Mouse (Mus musculus) left cerebral cortex, adult 8-10 months (tissue): ENCODE data around the gene Dpf2. TPM values are rescaled to one million over a fixed set of nuclear protein-coding genes. Genes with fewer than 3 reads are reported as not detected.
A peak's percentile ranks its signal among the peaks of the same experiment; 100 is the strongest.

Experiments used
- DNase-seq, 2 experiments: peaks; one replicate each; pipeline ENCODE4 v3.0.0; 2022; ENCODE audit warnings: low spot score in 2 of 2
- total RNA-seq, 4 experiments: library from RNA; stranded (reverse); gene quantifications; 2 replicates each; pipeline ENCODE4 v1.2.4; 2022

The Dpf2 gene
- total RNA-seq, 4 experiments from 2014 or later, result 76.4 to 87.8 (median 81.6) TPM

- DNase-seq, result no peak
Measured at GRCm38 (mm10) chr19:5937095-5937835, 24.5 kb upstream of the Dpf2 start.

- DNase-seq, result no peak
Measured at GRCm38 (mm10) chr19:5935691-5936090, 22.9 kb upstream of the Dpf2 start.

GRCm38 (mm10) chr19:5935266-5935665, 22.5 kb upstream of the Dpf2 start:
- DNase-seq, result no peak

- DNase-seq, result no peak
Measured at GRCm38 (mm10) chr19:5929634-5930596, 17.1 kb upstream of the Dpf2 start.

DNA sequence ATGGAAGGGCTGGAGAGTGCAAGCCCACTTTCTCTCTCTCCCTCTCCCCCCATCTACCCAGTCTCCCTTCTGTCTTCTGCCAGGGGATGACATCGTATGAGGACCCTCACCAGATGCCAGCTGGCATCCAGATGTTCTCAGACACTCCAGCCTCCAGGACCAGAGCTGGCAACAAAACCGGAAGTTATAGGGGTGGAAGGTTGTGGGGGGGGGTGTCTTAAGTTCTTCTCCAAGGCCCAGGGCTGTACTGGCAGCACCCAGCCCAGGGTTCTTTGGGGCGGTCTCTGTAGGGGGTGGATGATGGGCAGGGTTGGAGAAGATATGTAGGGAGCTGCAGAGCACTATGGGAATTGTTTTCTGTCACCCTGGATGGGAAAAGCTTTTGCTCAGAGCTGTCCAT, 15.7 kb upstream of the Dpf2 start:
- no peak for DNase-seq

- DNase-seq, result no peak
Measured at GRCm38 (mm10) chr19:5928104-5928503, 15.3 kb upstream of the Dpf2 start.

DNA sequence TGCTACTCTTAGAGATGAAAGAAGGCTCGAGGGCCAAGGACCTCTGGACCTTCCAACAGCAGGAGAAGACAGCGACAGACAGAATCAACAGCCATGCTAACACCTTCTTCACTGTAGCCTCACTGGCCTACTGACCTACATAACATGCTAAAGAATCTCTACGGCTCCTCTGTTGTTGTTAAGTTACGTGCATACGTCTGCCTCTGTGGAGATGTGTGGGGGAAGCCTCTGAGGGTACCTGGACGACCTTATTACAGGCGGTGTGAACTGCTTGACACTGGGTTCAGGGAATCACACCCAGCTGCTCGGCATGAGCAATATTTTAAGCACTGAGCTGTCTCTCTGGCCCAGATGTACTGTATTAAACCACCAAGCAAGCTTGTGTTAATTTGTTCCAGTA, 14.7 kb upstream of the Dpf2 start:
- DNase-seq, result no peak

DNA sequence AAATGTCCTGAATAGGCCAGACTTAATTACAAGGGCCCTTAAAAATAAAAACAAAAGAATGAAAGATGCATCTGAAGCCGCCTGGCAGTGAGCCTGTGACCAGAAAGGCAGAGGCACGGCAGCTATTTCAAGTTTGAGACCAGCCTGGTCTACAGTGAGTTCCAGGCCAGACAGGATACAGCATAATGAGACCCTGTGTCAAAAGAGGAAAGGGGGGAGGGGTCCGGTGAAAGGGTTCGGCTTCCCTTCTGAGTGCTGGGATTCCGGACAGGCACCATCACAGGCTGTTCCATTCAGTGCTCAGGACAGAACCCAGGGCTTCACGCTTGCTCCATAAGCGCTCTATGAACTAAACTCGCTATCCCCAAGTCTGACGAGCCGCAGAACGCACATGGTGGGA, 14.2 kb upstream of the Dpf2 start:
- no peak for DNase-seq

DNA sequence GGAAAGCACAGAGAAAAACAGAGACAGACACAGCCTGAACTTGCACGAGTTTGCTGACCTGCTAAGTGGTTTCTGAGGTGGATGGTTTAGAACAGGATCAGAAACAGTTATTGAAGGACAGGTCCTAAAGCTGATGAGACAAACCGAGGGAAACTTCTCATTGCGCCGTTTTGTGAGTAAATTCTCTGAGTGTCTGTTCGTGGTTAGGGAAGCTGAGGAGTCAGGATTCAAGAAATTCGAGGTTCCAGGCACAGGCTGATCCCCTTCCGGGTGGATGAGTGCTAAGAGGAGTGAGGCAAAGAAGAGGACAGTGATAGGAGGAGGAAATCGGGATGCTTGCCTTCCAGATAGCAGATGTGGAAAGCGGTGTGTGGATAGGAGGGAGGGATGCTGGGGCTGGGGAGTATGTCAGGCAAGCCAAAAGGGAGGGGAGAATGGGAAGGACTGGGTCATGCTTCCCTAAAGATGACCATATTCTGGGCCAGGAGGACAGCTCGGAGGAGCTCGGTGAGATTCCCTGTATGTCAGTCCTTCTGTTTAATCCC, 12.6 kb upstream of the Dpf2 start:
- DNase-seq, result no peak

GRCm38 (mm10) chr19:5924713-5925093, 11.9 kb upstream of the Dpf2 start, which contains the start of gene Cdc42ep2:
Cdc42ep2 (minus strand) TSS chr19:5924816.
- peak; percentile 78 to 89 for DNase-seq

DNA sequence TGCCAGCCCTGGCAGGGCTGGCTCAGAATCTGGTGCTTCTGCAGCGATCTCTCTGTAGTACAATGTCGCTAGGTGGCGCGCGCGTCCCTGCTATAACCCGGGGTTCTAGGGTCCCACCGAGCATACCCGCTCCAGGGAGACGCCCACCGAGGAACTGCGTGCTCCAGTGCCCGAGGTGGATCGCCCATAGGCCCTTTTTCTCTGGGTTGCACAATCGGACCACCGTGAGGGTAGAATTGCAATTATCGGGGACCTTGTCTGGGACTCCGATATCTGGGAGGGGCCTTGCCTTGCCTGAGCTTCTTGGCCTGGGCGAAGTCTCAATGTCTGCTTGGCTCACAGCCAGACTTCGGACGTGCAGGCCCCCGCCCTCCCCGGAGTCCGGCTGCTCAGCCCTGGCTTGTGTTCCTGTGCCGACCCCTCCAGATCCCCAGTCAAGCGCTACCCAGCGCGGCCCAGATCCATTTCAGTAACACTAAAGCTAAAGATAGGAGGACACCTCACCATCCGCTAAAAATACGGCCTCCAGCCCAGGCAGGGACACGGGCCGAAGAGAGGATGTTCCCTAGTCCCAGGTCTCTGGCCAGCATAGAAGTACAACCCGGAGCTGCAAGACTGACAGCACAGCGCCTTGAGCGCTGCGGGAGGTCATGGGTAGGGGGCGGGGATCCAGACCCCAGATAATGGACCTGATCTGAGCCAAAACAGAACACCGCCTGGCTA, 11.3 kb upstream of the Dpf2 start:
- peak; percentile 71 to 87 for DNase-seq

GRCm38 (mm10) chr19:5922963-5923362, 10.2 kb upstream of the Dpf2 start:
- no peak for DNase-seq

DNA sequence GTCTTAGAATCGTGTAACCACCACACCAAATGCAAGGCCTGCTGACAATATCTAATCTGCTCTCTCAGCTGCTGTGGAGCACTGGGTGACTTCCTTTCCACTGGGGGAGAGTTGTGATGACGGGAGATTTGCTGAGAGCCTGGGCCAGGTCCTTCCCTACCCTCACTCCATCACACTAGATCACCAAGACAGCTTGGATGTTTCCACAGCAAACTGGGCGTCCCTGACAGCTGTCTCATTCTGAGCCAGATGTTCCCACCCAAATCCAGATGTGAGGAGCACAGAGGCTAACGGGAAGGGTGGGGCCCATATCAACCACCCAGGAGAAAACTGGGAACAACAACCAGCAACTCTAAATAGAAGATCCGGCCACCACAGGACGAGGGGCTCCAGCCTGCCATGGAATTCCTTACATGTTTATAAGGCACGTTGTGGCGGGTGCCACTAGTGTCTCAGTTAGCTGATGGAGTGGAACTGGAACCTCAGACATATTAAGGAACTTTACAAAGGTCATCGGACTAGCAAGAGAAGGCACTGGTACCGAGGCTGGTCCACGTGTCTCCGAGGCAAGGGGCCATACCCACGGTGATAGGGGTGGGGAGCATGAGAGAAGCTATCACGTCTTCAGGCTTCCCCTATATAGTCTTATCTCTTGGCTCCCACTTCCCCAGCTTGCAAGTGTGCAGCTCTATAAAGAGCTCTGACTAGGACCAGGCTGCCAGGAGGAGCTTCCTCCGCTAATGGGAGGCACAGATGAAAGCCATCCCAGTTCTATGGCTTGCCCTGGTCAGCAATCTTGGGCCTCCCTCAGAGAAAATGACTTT, 9.5 kb upstream of the Dpf2 start:
- DNase-seq, result no peak

DNA sequence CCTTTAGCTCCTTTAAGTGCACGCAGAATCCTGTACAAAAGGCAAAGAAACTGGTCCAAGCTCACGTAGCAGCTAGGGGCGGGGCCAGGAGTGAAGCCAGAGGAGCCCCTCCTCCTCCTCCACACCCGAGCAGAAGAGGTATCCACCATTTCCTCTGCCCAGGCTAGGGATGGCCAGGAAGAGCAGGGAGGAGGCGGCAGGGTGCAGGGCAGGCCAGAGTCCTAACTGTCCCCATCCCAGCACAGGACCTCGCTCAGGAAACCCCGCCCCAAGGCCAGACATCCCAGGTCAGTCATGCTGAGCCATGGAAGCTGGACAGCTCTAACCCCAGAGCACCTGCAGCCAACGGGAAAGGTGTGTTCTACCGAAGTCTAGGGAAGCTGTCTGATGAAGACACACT, 8.9 kb upstream of the Dpf2 start:
- DNase-seq, result no peak

DNA sequence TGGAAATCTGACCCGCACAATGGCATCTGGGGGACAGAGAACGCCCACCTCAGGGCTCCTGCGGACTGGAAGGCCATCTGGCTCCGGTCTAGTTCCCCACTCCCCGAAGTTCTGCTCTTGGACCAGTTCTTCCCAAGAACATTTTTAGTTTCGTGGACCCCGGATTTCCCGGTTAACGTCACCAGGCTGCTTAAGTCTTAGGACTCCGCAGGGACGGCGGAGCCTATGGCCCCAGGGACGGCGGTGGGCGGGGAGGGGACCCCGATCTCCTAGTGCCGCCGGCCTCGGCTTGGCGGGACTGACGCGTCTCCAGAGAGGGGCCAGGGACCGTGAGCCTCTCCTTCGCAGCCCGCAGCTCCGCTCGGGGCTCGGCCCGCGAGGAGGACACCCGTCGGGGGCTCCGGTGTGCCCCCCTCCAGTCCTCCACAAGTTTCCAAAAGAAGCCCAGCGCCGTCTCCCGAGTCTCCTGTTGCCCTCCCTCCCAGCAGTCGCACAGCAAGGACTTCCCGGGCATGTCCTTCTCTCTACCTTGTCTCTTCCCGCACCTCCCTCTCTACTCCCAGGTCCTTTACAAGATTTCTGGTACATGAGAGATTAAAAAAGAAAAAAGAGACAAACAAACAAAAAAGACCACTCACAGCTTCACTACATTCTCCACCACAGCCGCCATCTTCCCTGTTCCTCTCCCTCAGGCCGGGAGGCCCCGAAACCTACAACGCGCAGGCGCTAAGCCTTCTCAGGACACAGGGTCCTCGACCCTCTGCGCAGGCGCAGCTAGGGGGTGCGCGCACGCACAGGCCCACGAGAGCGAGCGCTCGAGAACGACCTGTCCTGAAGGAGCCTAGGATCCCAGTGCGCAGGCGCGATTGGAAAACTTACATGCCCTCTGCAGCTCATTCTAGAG, 455 bp downstream of the Dpf2 start:
- DNase-seq, result peak; percentile 95 to 98

- DNase-seq, result no peak
Measured at GRCm38 (mm10) chr19:5911430-5912102, 1.2 kb downstream of the Dpf2 start.

DNA sequence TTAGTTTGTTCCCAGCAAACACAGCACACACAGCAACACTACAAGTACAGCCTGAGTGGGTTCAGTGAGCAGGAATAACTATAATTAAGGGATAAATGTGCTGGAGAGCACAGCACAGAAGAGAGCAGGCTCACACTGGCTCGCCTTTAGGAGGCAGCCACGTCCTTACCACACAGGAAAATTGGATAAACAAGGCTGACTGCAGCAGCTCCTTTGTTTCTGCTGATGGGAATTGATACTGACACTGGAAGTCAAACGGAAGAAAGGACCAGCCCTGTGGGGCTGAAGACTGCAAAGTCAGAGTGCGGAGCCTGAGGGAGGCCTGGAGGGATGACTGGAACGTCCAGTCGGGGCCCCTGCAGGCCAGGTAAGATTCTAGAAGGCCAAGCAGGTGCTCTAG, 2.6 kb downstream of the Dpf2 start:
- DNase-seq, result no peak

DNA sequence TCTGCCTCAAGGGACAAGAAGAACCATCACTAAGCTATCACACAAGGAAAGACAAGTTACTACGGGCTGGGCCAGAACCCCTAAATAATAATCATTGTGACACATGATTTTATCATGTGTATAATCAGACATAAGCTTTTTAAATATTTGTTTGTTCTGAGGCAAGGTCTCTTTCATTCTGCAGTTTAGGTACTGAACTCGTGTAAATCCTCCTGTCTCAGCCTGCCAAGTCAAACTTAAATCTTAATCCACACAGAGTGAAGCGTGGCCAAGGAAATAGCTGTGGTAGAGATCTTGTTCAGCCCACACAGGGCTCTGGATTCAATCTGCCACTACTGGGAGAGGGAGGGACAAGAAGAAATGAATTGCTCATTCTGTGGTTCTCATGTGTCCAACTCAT, 5.5 kb downstream of the Dpf2 start:
- no peak for DNase-seq
